Mouse (Mus musculus): ENCODE measurements around the gene Pla2g15. TPM values are rescaled to one million over a fixed set of nuclear protein-coding genes. Genes with fewer than 3 reads are reported as not detected.

The Pla2g15 gene
- polyA plus RNA-seq, 1 experiment from 2014 or later = 6.6 TPM

Other genes starting within 250 kb of the Pla2g15 start
- 16.8 and 23.1 TPM in 2 replicates for gene Pskh1, start 250.0 kb upstream of the Pla2g15 start, polyA plus RNA-seq (2014; fragmentation: Nextera tagmentation; extraction: Ambion mirVana)
- gene Ctrl, start 216.5 kb upstream of the Pla2g15 start, polyA plus RNA-seq (2014; fragmentation: Nextera tagmentation; extraction: Ambion mirVana) = 0.58 and 0.59 TPM in 2 replicates
- gene Psmb10, start 212.0 kb upstream of the Pla2g15 start, polyA plus RNA-seq (2014; fragmentation: Nextera tagmentation; extraction: Ambion mirVana) = 23.1 and 24.1 TPM in 2 replicates
- gene Lcat, start 207.0 kb upstream of the Pla2g15 start, polyA plus RNA-seq (2014; fragmentation: Nextera tagmentation; extraction: Ambion mirVana) = 0.84 and 1.1 TPM in 2 replicates
- gene Slc12a4, start 184.3 kb upstream of the Pla2g15 start, polyA plus RNA-seq (2014; fragmentation: Nextera tagmentation; extraction: Ambion mirVana) = 16.8 and 19.0 TPM in 2 replicates
- gene Dpep3, start 171.0 kb upstream of the Pla2g15 start, polyA plus RNA-seq (2014; fragmentation: Nextera tagmentation; extraction: Ambion mirVana) = not detected in 2 replicates
- 17.0 and 17.7 TPM in 2 replicates for gene Dus2, start 159.1 kb upstream of the Pla2g15 start, polyA plus RNA-seq (2014; fragmentation: Nextera tagmentation; extraction: Ambion mirVana)
- not detected in 2 replicates for gene Dpep2nb, start 144.4 kb upstream of the Pla2g15 start, polyA plus RNA-seq (2014; fragmentation: Nextera tagmentation; extraction: Ambion mirVana)
- gene Ddx28, start 138.5 kb upstream of the Pla2g15 start, polyA plus RNA-seq (2014; fragmentation: Nextera tagmentation; extraction: Ambion mirVana) = 18.7 and 20.5 TPM in 2 replicates
- 5.1 and 5.4 TPM in 2 replicates for gene Nfatc3, start 91.6 kb upstream of the Pla2g15 start, polyA plus RNA-seq (2014; fragmentation: Nextera tagmentation; extraction: Ambion mirVana)
- 4.1 and 6.7 TPM in 2 replicates for gene Esrp2, start 13.4 kb upstream of the Pla2g15 start, polyA plus RNA-seq (2014; fragmentation: Nextera tagmentation; extraction: Ambion mirVana)
- gene Slc7a6, start 18.5 kb downstream of the Pla2g15 start, polyA plus RNA-seq (2014; fragmentation: Nextera tagmentation; extraction: Ambion mirVana) = 82.4 and 90.9 TPM in 2 replicates
- gene Slc7a6os, start 60.5 kb downstream of the Pla2g15 start, polyA plus RNA-seq (2014; fragmentation: Nextera tagmentation; extraction: Ambion mirVana) = 43.8 and 46.7 TPM in 2 replicates
- gene Prmt7, start 60.5 kb downstream of the Pla2g15 start, polyA plus RNA-seq (2014; fragmentation: Nextera tagmentation; extraction: Ambion mirVana) = 62.6 and 62.7 TPM in 2 replicates
- 2.0 and 2.9 TPM in 2 replicates for gene Smpd3, start 187.6 kb downstream of the Pla2g15 start, polyA plus RNA-seq (2014; fragmentation: Nextera tagmentation; extraction: Ambion mirVana)

All from embryonic facial prominence, embryonic 11.5 days (tissue).